Mouse (Mus musculus) MEL (cell line): Measurements from ENCODE around the gene A730071L15Rik. TPM values are rescaled to one million over a fixed set of nuclear protein-coding genes. Genes with fewer than 3 reads are reported as not detected.
A peak's percentile ranks its signal among the peaks of the same experiment; 100 is the strongest.

Experiments used
- DNase-seq: peaks from one replicate; pipeline ENCODE4 v3.0.0; 2011; ENCODE audit warnings: low read depth, low spot score
- H3K27ac ChIP-seq: 2 replicates; pipeline ENCODE4 v1.5.1; 2012; ENCODE audit warnings: low read depth, mild to moderate bottlenecking, control low read depth, low read length, moderate library complexity; ENCODE audit not compliant: control insufficient read depth
- H3K27me3 ChIP-seq, 2 experiments: fragments of 150-350 bp in 1 of 2; sonication (generic) in 1 of 2; 2 replicates each; pipeline ENCODE4 v1.6.1; 2012; ENCODE audit warnings: low read length in 2 of 2, mild to moderate bottlenecking in 2 of 2, improper control_type of control experiment in 1 of 2, moderate library complexity in 1 of 2; ENCODE audit not compliant: insufficient read depth in 2 of 2, control insufficient read depth in 1 of 2
- H3K36me3 ChIP-seq, 2 experiments: 2 replicates each; pipeline ENCODE4 v1.6.1; 2012 to 2014; ENCODE audit warnings: low read length in 2 of 2, improper control_type of control experiment in 1 of 2, inconsistent platforms in 1 of 2, mild to moderate bottlenecking in 1 of 2; ENCODE audit not compliant: insufficient read depth in 2 of 2, control insufficient read depth in 1 of 2
- H3K4me1 ChIP-seq, 2 experiments: fragments of 150-350 bp in 1 of 2; sonication (generic) in 1 of 2; 2 replicates each; pipeline ENCODE4 v1.6.1; 2012; ENCODE audit warnings: low read length in 2 of 2, improper control_type of control experiment in 1 of 2, mild to moderate bottlenecking in 1 of 2; ENCODE audit not compliant: insufficient read depth in 2 of 2, control insufficient read depth in 1 of 2
- H3K4me3 ChIP-seq, 2 experiments: fragments of 150-350 bp in 1 of 2; sonication (generic) in 1 of 2; 2 replicates each; pipeline ENCODE4 v1.5.1; 2012; ENCODE audit warnings: low read depth in 2 of 2, low read length in 2 of 2, mild to moderate bottlenecking in 2 of 2, moderate library complexity in 2 of 2, control low read depth in 1 of 2, improper control_type of control experiment in 1 of 2; ENCODE audit not compliant: control insufficient read depth in 1 of 2, insufficient read depth in 1 of 2
- H3K79me2 ChIP-seq: 2 replicates; pipeline ENCODE4 v1.6.1; 2012; ENCODE audit warnings: mild to moderate bottlenecking, low read length, moderate library complexity; ENCODE audit not compliant: control insufficient read depth, poor library complexity, insufficient read depth
- H3K9ac ChIP-seq: 2 replicates; pipeline ENCODE4 v1.6.1; 2012; ENCODE audit warnings: low read depth, mild to moderate bottlenecking, control low read depth, low read length, moderate library complexity; ENCODE audit not compliant: control insufficient read depth, poor library complexity, severe bottlenecking
- H3K9me3 ChIP-seq: fragments of 150-350 bp; sonication (generic); replicated peaks from 2 replicates; pipeline ENCODE4 v1.6.1; 2012; ENCODE audit warnings: mild to moderate bottlenecking, low read length, improper control_type of control experiment, moderate library complexity; ENCODE audit not compliant: insufficient read depth
- CHD1 ChIP-seq: IDR thresholded peaks from 2 replicates; pipeline ENCODE4 v1.6.1; 2012; ENCODE audit warnings: low read depth, mild to moderate bottlenecking, inconsistent platforms, low read length, improper control_type of control experiment
- CHD2 ChIP-seq: IDR thresholded peaks from 2 replicates; pipeline ENCODE4 v1.6.1; 2011; ENCODE audit warnings: low read length, improper control_type of control experiment
- ELF1 ChIP-seq: IDR thresholded peaks from 2 replicates; pipeline ENCODE4 v1.6.1; 2014; ENCODE audit warnings: low read depth, mild to moderate bottlenecking, inconsistent platforms, low read length, improper control_type of control experiment, moderate library complexity
- EP300 ChIP-seq, 2 experiments: IDR thresholded peaks; 2 replicates each; pipeline ENCODE4 v1.6.1; 2011; ENCODE audit warnings: improper control_type of control experiment in 2 of 2, low read length in 2 of 2, low read depth in 1 of 2, mild to moderate bottlenecking in 1 of 2
- ETS1 ChIP-seq: IDR thresholded peaks from 2 replicates; pipeline ENCODE4 v1.6.1; 2012; ENCODE audit warnings: low read depth, mild to moderate bottlenecking, inconsistent platforms, low read length, improper control_type of control experiment, moderate library complexity
- GABPA ChIP-seq: IDR thresholded peaks from 2 replicates; pipeline ENCODE4 v1.6.1; 2012; ENCODE audit warnings: low read depth, mild to moderate bottlenecking, inconsistent platforms, low read length, improper control_type of control experiment, moderate library complexity
- GATA1 ChIP-seq: IDR thresholded peaks from 2 replicates; pipeline ENCODE4 v1.6.1; 2011; ENCODE audit warnings: low read depth, low read length, improper control_type of control experiment
- HCFC1 ChIP-seq: IDR thresholded peaks from 2 replicates; pipeline ENCODE4 v1.6.1; 2012; ENCODE audit warnings: low read depth, mild to moderate bottlenecking, inconsistent platforms, low read length, improper control_type of control experiment, moderate library complexity
- KAT2A ChIP-seq: conservative IDR thresholded peaks from 2 replicates; pipeline ENCODE4 v1.6.1; 2012; ENCODE audit warnings: low read depth, low read length, improper control_type of control experiment, inconsistent platforms
- MAZ ChIP-seq: IDR thresholded peaks from 2 replicates; pipeline ENCODE4 v1.6.1; 2012; ENCODE audit warnings: low read depth, mild to moderate bottlenecking, inconsistent platforms, low read length, improper control_type of control experiment
- MXI1 ChIP-seq: IDR thresholded peaks from 2 replicates; pipeline ENCODE4 v1.6.1; 2011; ENCODE audit warnings: mild to moderate bottlenecking, low read depth, low read length, improper control_type of control experiment
- NELFE ChIP-seq: IDR thresholded peaks from 2 replicates; pipeline ENCODE4 v1.6.1; 2011; ENCODE audit warnings: low read depth, low read length, improper control_type of control experiment
- POLR2AphosphoS2 ChIP-seq: IDR thresholded peaks from 2 replicates; pipeline ENCODE4 v1.6.1; 2011; ENCODE audit warnings: low read length, improper control_type of control experiment
- POLR2AphosphoS5 ChIP-seq: IDR thresholded peaks from 2 replicates; pipeline ENCODE4 v1.6.1; 2012; ENCODE audit warnings: low read depth, borderline replicate concordance, mild to moderate bottlenecking, inconsistent platforms, low read length, moderate library complexity, mixed read lengths
- RCOR1 ChIP-seq: IDR thresholded peaks from 2 replicates; pipeline ENCODE4 v1.6.1; 2012; ENCODE audit warnings: low read depth, mild to moderate bottlenecking, inconsistent platforms, low read length, improper control_type of control experiment
- SIN3A ChIP-seq: IDR thresholded peaks from 2 replicates; pipeline ENCODE4 v1.6.1; 2012; ENCODE audit warnings: low read length, improper control_type of control experiment, inconsistent platforms
- SMC3 ChIP-seq: IDR thresholded peaks from 2 replicates; pipeline ENCODE4 v1.6.1; 2011; ENCODE audit warnings: low read depth, low read length, improper control_type of control experiment
- TAL1 ChIP-seq: IDR thresholded peaks from 2 replicates; pipeline ENCODE4 v1.6.1; 2012; ENCODE audit warnings: mild to moderate bottlenecking, inconsistent platforms, low read length, moderate library complexity, mixed read lengths
- TBP ChIP-seq: IDR thresholded peaks from 2 replicates; pipeline ENCODE4 v1.8.0; 2011; ENCODE audit warnings: low read depth, low read length, improper control_type of control experiment
- TCF12 ChIP-seq: IDR thresholded peaks from 2 replicates; pipeline ENCODE4 v1.6.1; 2014; ENCODE audit warnings: low read depth, mild to moderate bottlenecking, inconsistent platforms, low read length, improper control_type of control experiment, moderate library complexity
- UBTF ChIP-seq: IDR thresholded peaks from 2 replicates; pipeline ENCODE4 v1.6.1; 2012; ENCODE audit warnings: low read depth, mild to moderate bottlenecking, inconsistent platforms, low read length, improper control_type of control experiment, moderate library complexity, borderline replicate concordance; ENCODE audit not compliant: insufficient read depth
- USF2 ChIP-seq, 2 experiments: IDR thresholded peaks; 2 replicates each; pipeline ENCODE4 v1.6.1; 2011 to 2012; ENCODE audit warnings: improper control_type of control experiment in 2 of 2, low read length in 2 of 2, borderline replicate concordance in 1 of 2, inconsistent platforms in 1 of 2, low read depth in 1 of 2, mild to moderate bottlenecking in 1 of 2; ENCODE audit not compliant: insufficient read depth in 1 of 2
- ZC3H11A ChIP-seq: IDR thresholded peaks from 2 replicates; pipeline ENCODE4 v1.6.1; 2012; ENCODE audit warnings: low read depth, mild to moderate bottlenecking, inconsistent platforms, low read length, improper control_type of control experiment
- ZMIZ1 ChIP-seq: IDR thresholded peaks from 2 replicates; pipeline ENCODE4 v1.6.1; 2012; ENCODE audit warnings: low read depth, mild to moderate bottlenecking, inconsistent platforms, low read length, improper control_type of control experiment, moderate library complexity
- ZNF384 ChIP-seq: IDR thresholded peaks from 2 replicates; pipeline ENCODE4 v1.6.1; 2012; ENCODE audit warnings: low read depth, mild to moderate bottlenecking, inconsistent platforms, low read length, improper control_type of control experiment
- polyA plus RNA-seq, 2 experiments: library from polyadenylated mRNA; stranded (reverse) in 1 of 2; unstranded in 1 of 2; fragments of >175 nt in 1 of 2; fragments of >200 nt in 1 of 2; gene quantifications; 2 replicates each; pipeline versions ENCODE4 v1.2.1 to v1.2.4; 2012; ENCODE audit warnings: low replicate concordance in 2 of 2, low read depth in 1 of 2; ENCODE audit not compliant: insufficient read length in 2 of 2, insufficient read depth in 1 of 2, missing spikeins in 1 of 2
- total RNA-seq: library from RNA; depleted of rRNA; stranded (reverse); fragments of 300-350 nt; gene quantifications from 2 replicates; pipeline ENCODE4 v1.2.3, GENCODE M21; 2012

A730071L15Rik gene
- total and polyA plus RNA-seq, 3 experiments, result 0.13 to 0.46 TPM; not detected in 1

- TF ChIP-seq SIN3A (peak; percentile 95), CHD2 (no peak), CHD1 (no peak), MAZ (no peak), MXI1 (peak; percentile 98), TCF12 (no peak), HCFC1 (peak; percentile 48; the same call in 1 of the 2 replicates), EP300 (IDR thresholded peaks at IDR 0.05; ENCODE audit: low read depth in 1 of 2, low read length in 2 of 2) (peak in 1 of 2 experiments; percentile 54; a peak in 2 of 4 replicates), NELFE (no peak), GABPA (no peak), ELF1 (peak; percentile 53; the same call in 1 of the 2 replicates), POLR2AphosphoS5 (no peak), USF2 (IDR thresholded peaks at IDR 0.05; ENCODE audit: borderline replicate concordance in 1 of 2, insufficient read depth in 1 of 2, low read depth in 1 of 2, low read length in 2 of 2) (no peak), RCOR1 (peak; percentile 62; the same call in 1 of the 2 replicates), ZC3H11A (no peak), KAT2A (no peak), TAL1 (no peak), UBTF (no peak)
Measured at GRCm38 (mm10) chr11:6174719-6175118, 25.1 kb upstream of the A730071L15Rik start (continued).

- Histone ChIP-seq H3K27ac (no peak overlapping the region), H3K79me2 (peaks cover 44% of the 10 kb centered on the region), H3K4me3 (no peak overlapping the region), H3K9ac (no peak overlapping the region), H3K27me3 (no peaks in the 10 kb centered on the region), H3K36me3 (peaks cover 0 to 15% of the 10 kb centered on the region in 2 experiments; a peak in 3 of 4 replicates), H3K9me3 (no peaks in the 10 kb centered on the region), H3K4me1 (peaks cover 7 to 8% of the 10 kb centered on the region in 2 experiments)
- no peak for DNase-seq
- TF ChIP-seq ETS1, result no peak
- TF ChIP-seq TBP, result no peak
- TF ChIP-seq ZNF384, result no peak
- no peak for TF ChIP-seq SMC3
- TF ChIP-seq ZMIZ1, result no peak
- TF ChIP-seq POLR2AphosphoS2, result no peak
- TF ChIP-seq GATA1, result no peak
- no peak for TF ChIP-seq CHD1
- TF ChIP-seq ZC3H11A, result no peak
Measured at GRCm38 (mm10) chr11:6175506-6175905, 24.3 kb upstream of the A730071L15Rik start.
